Comparison of ENCODE assay signal across 13 mouse cellular contexts in genomic region chr1:179064601-179065293, GRCm38 (mm10).
DNase-seq lines count a peak whose midpoint lies in the region; ATAC-seq lines count a peak whose summit lies in the region.
"Had no signal": no experiment of that assay in that cellular context is flagged by ENCODE, and none has a peak within 500 bp of the region (broad histone marks: within the 10 kb centered on the region; RNA-seq: fewer than 3 reads in every experiment).

No protein-coding gene starts in this region.

- H3K4me1 ChIP-seq in intestine, embryonic 14.5 days (replicated peaks; ENCODE audit: control insufficient read depth, insufficient read depth, low read length): peaks cover 45% of the 10 kb centered on the region
- H3K4me1 ChIP-seq in intestine, embryonic 15.5 days (replicated peaks): peaks cover 24% of the 10 kb centered on the region
- H3K4me1 ChIP-seq in limb, embryonic 10.5 days: peaks cover 45% of the 10 kb centered on the region

- no peak overlapping the region for H3K4me3 ChIP-seq in intestine, embryonic 14.5 days (ENCODE audit: low read depth, low read length)
- no peak overlapping the region for H3K4me3 ChIP-seq in intestine, embryonic 15.5 days (replicated peaks)
- no peak overlapping the region for H3K4me3 ChIP-seq in limb, embryonic 10.5 days
- H3K4me3 ChIP-seq: heart, adult 2 months had no signal

- no peaks in the 10 kb centered on the region for H3K9me3 ChIP-seq in intestine, embryonic 14.5 days (ENCODE audit: control insufficient read depth, low read length)
- H3K9me3 ChIP-seq in intestine, embryonic 15.5 days: no peaks in the 10 kb centered on the region
- H3K9me3 ChIP-seq in limb, embryonic 10.5 days (replicated peaks): no peaks in the 10 kb centered on the region

- no peak for ATAC-seq in intestine, embryonic 14.5 days (replicated peaks; ENCODE audit: low FRiP score, low TSS enrichment, low read depth)
- ATAC-seq in intestine, embryonic 15.5 days: no peak
- ATAC-seq in erythroid progenitor cell, adult 5-6 weeks (replicated peaks; ENCODE audit: low FRiP score, poor library complexity, severe bottlenecking): no peak
- ATAC-seq: activated CD4-positive, CD25-positive, alpha-beta regulatory T cell, adult 4 months; inflammation-experienced regulatory T-cells, adult 6 months had no signal

- H3K27ac ChIP-seq in intestine, embryonic 14.5 days (ENCODE audit: low read depth): peak overlapping the region; percentile 29; the same call in 1 of the 2 replicates
- H3K27ac ChIP-seq in intestine, embryonic 15.5 days: no peak overlapping the region
- peak overlapping the region; percentile 73 for H3K27ac ChIP-seq in limb, embryonic 10.5 days
- H3K27ac ChIP-seq: heart, adult 2 months; liver, embryonic 14.5 days had no signal

- H3K36me3 ChIP-seq in intestine, embryonic 14.5 days (ENCODE audit: control insufficient read depth, insufficient read depth, low read length): no peaks in the 10 kb centered on the region
- H3K36me3 ChIP-seq in intestine, embryonic 15.5 days: no peaks in the 10 kb centered on the region
- no peaks in the 10 kb centered on the region for H3K36me3 ChIP-seq in limb, embryonic 10.5 days

- no peak overlapping the region for H3K4me2 ChIP-seq in intestine, embryonic 14.5 days (ENCODE audit: low read length)
- no peak overlapping the region for H3K4me2 ChIP-seq in intestine, embryonic 15.5 days (replicated peaks)

- H3K27me3 ChIP-seq in intestine, embryonic 14.5 days (replicated peaks; ENCODE audit: control insufficient read depth, insufficient read depth, low read length): no peaks in the 10 kb centered on the region
- H3K27me3 ChIP-seq in intestine, embryonic 15.5 days (replicated peaks): no peaks in the 10 kb centered on the region
- no peaks in the 10 kb centered on the region for H3K27me3 ChIP-seq in limb, embryonic 10.5 days (ENCODE audit: low read depth, poor library complexity, severe bottlenecking)

- H3K9ac ChIP-seq in intestine, embryonic 14.5 days (ENCODE audit: low read length): no peak overlapping the region
- H3K9ac ChIP-seq in intestine, embryonic 15.5 days: no peak overlapping the region
- H3K9ac ChIP-seq: liver, embryonic 14.5 days had no signal

- WGBS in intestine, embryonic 14.5 days: 55% methylated on average over 14 of the region's 14 CpGs
- 57% methylated on average over 14 of the region's 14 CpGs for WGBS in intestine, embryonic 15.5 days
- WGBS in limb, embryonic 10.5 days: 84% methylated on average over 14 of the region's 14 CpGs

- DNase-seq in intestine, embryonic 14.5 days (ENCODE audit: low spot score): no peak
- peak; percentile 81 for DNase-seq in cerebellum, adult 11 months
- peak; percentile 79 to 89 for DNase-seq in cerebellum, adult 18-20 months
- DNase-seq in limb, embryonic 10.5 days (ENCODE audit: low spot score): no peak
- no peak for DNase-seq in adrenal gland, postnatal 36 days
- DNase-seq: heart, adult 2 months; kidney, postnatal 25 days; thymus, adult 18-20 months had no signal

Comparison
In these comparisons a context has a peak if more than half of its experiments do, and no peak if none do; other contexts are left out.
1. DNase-seq: peak in cerebellum, adult 11 months (single experiment) and cerebellum, adult 18-20 months (2 of 2); none in intestine, embryonic 14.5 days (single experiment), limb, embryonic 10.5 days (single experiment) and adrenal gland, postnatal 36 days (0 of 2).